Mouse (Mus musculus): ENCODE results near the gene Nrap.
A peak's percentile ranks its signal among the peaks of the same experiment; 100 is the strongest.

The Nrap gene

GRCm38 (mm10) chr19:56300835-56301234 lies 89.0 kb downstream of the Nrap start:
- no peak for DNase-seq (ENCODE audit: low read depth)

GRCm38 (mm10) chr19:56297264-56297663 lies 92.6 kb downstream of the Nrap start:
- DNase-seq (ENCODE audit: low read depth) = no peak

- no peak for DNase-seq (ENCODE audit: low read depth)
Measured at GRCm38 (mm10) chr19:56296668-56297067, 93.2 kb downstream of the Nrap start.

- peak; percentile 25 for DNase-seq (ENCODE audit: low read depth)
Measured at GRCm38 (mm10) chr19:56294654-56295399, 95.0 kb downstream of the Nrap start.

- DNase-seq (ENCODE audit: low read depth) = no peak
Measured at GRCm38 (mm10) chr19:56292335-56292734, 97.5 kb downstream of the Nrap start.

- no peak for DNase-seq (ENCODE audit: low read depth)
Measured at GRCm38 (mm10) chr19:56291898-56292297, 97.9 kb downstream of the Nrap start.

- no peak for DNase-seq (ENCODE audit: low read depth)
Measured at GRCm38 (mm10) chr19:56289642-56290041, 100.2 kb downstream of the Nrap start.

- no peak for DNase-seq (ENCODE audit: low read depth)
Measured at GRCm38 (mm10) chr19:56288436-56288835, 101.4 kb downstream of the Nrap start.

- no peak for DNase-seq (ENCODE audit: low read depth)
Measured at GRCm38 (mm10) chr19:56287580-56288367, 102.1 kb downstream of the Nrap start.

- no peak for DNase-seq (ENCODE audit: low read depth)
Measured at GRCm38 (mm10) chr19:56286866-56287265, 103.0 kb downstream of the Nrap start, which contains the start of gene Habp2. Gene Habp2 (plus strand): TSS chr19:56287137.

- DNase-seq (ENCODE audit: low read depth) = no peak
Measured at GRCm38 (mm10) chr19:56285222-56285621, 104.6 kb downstream of the Nrap start.

GRCm38 (mm10) chr19:56278366-56278765 lies 111.5 kb downstream of the Nrap start:
- no peak for DNase-seq (ENCODE audit: low read depth)

GRCm38 (mm10) chr19:56277951-56278350 lies 111.9 kb downstream of the Nrap start:
- DNase-seq (ENCODE audit: low read depth) = no peak

GRCm38 (mm10) chr19:56277140-56277804 lies 112.6 kb downstream of the Nrap start:
- no peak for DNase-seq (ENCODE audit: low read depth)

GRCm38 (mm10) chr19:56272081-56272480 lies 117.8 kb downstream of the Nrap start:
- DNase-seq (ENCODE audit: low read depth) = no peak

Measured in c-Kit-positive CD71-negative TER-119-negative erythroid progenitor cells, embryonic 14.5 days (primary cell).